Mouse (Mus musculus) neural tube, embryonic 15.5 days (tissue): ENCODE data around the gene Nbeal2. TPM values are rescaled to one million over a fixed set of nuclear protein-coding genes. Genes with fewer than 3 reads are reported as not detected.

Experiments
- ATAC-seq: fragments of 200-750 bp; cut with Nextera tagmentation; 2 replicates; pipeline ENCODE4 v1.8.0; 2017; ENCODE audit warnings: mild to moderate bottlenecking, moderate TSS enrichment, moderate library complexity; ENCODE audit not compliant: low FRiP score
- H3K27ac ChIP-seq: fragments of 300-500 bp; sonication (generic); replicated peaks from 2 replicates; pipeline ENCODE4 v1.5.1; 2015; ENCODE audit warnings: mild to moderate bottlenecking, inconsistent platforms
- H3K27me3 ChIP-seq: fragments of 300-500 bp; sonication (generic); replicated peaks from 2 replicates; pipeline ENCODE4 v1.6.1; 2015; ENCODE audit warnings: inconsistent platforms
- H3K36me3 ChIP-seq: fragments of 300-500 bp; sonication (generic); 2 replicates; pipeline ENCODE4 v1.6.1; 2015; ENCODE audit warnings: inconsistent platforms
- H3K4me1 ChIP-seq: fragments of 300-500 bp; sonication (generic); 2 replicates; pipeline ENCODE4 v1.6.1; 2015; ENCODE audit warnings: inconsistent platforms
- H3K4me2 ChIP-seq: fragments of 300-500 bp; sonication (generic); 2 replicates; pipeline ENCODE4 v1.6.1; 2015; ENCODE audit warnings: inconsistent platforms, mild to moderate bottlenecking, moderate library complexity
- H3K4me3 ChIP-seq: fragments of 300-500 bp; sonication (generic); replicated peaks from 2 replicates; pipeline ENCODE4 v1.5.1; 2015; ENCODE audit warnings: mild to moderate bottlenecking, inconsistent platforms
- H3K9ac ChIP-seq: fragments of 300-500 bp; sonication (generic); replicated peaks from 2 replicates; pipeline ENCODE4 v1.6.1; 2015; ENCODE audit warnings: mild to moderate bottlenecking, inconsistent platforms
- H3K9me3 ChIP-seq: fragments of 300-500 bp; sonication (generic); replicated peaks from 2 replicates; pipeline ENCODE4 v1.6.1; 2016; ENCODE audit warnings: inconsistent platforms
- WGBS: fragments of 180-500 bp; shearing (Covaris S2); methylation state at CpG from one replicate; pipeline ENCODE4 v1.1.7; 2015; ENCODE audit warnings: mixed read lengths; 5-methylcytosine and 5-hydroxymethylcytosine counted together
- polyA plus RNA-seq: library from polyadenylated mRNA; unstranded; fragments of >200 nt; fragmentation: Nextera tagmentation; extraction: Ambion mirVana; gene quantifications from 2 replicates; pipeline ENCODE4 v1.2.1, GENCODE M21; 2015

Gene Nbeal2
- 3.1 and 5.9 TPM in 2 replicates for polyA plus RNA-seq

DNA sequence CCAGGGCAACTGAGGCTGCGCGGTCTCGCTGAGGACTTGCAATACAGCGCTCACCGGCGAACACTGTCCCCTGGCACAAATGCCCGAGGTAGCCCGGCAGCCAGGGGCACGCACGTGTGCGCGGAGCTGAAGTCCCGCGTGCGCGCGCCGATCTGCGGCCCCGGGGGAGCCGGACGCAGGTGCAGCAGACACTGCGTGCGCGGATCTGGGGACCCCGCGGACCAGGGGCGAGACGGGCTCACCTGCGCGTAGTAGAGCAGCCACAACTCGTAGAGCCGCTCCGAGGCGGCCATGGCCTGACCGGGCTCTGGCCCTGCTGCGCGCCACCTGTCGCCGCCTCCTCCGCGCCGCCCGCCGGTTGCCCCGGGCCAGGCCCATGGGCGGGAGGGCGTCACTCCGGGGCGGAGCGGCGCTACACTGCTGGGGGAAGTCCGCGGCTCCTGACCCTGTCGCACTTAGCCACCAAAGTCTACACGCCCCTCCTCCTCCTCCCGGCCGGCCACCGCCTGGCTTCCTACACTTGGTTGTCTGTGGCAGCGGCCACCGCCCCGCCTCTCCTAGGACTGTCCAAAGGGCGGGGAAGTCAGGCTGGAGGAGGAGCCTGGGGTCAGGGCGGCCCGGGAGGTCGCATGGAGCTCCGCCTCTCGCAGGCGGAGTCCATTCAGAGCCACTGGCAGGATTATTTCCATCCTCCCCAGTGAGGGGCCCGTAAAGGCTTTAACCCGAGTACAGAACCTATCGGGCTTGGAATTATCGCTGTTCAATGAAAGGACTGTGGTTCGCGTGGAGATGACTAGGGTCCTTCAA, at the start of gene Nbeal2:
Nbeal2 (minus strand) TSS at position 507 of the 807 bp plus-strand sequence.
- ATAC-seq, result peak; percentile 54
- peak within 1 kb of the TSS; percentile 98 for H3K4me2 ChIP-seq
- H3K36me3 ChIP-seq, result no peaks in the 10 kb centered on the region
- H3K9ac ChIP-seq, result peak within 1 kb of the TSS; percentile 64
- peak within 1 kb of the TSS; percentile 74 for H3K4me3 ChIP-seq
- under 1% methylated on average over 75 of the region's 75 CpGs for WGBS
- H3K4me1 ChIP-seq, result peaks cover 68% of the 10 kb centered on the region
- no peaks in the 10 kb centered on the region for H3K9me3 ChIP-seq
- H3K27me3 ChIP-seq, result peaks cover 24% of the 10 kb centered on the region
- peak within 1 kb of the TSS; percentile 51 for H3K27ac ChIP-seq

DNA sequence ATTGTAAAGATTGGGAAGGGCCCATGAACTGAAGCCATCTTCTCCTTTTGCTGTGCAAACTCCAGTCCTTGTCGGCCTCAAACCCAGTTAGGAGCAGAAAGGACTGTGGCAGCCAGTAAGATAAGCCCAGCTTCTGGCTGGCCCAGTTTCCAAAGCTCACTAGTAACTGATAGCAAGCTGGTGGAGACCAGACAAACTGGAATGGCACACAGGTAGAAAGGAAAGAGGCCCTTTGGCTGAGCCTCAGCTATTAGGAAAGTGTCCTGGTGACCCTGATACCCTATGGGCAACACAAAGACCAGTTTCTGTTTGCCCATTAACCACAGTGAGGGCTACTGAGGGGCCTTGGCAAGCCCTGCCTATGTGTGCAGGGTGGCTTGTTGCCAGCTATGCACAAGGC, 48.9 kb upstream of the Nbeal2 start:
- H3K27me3 ChIP-seq, result no peaks in the 10 kb centered on the region
- 0 out of 2 replicates have a peak, but pooled peaks cover 5% of the 10 kb centered on the region for H3K4me1 ChIP-seq
- H3K9me3 ChIP-seq, result no peaks in the 10 kb centered on the region
- ATAC-seq, result no peak
- H3K27ac ChIP-seq, result no peak overlapping the region
- H3K4me3 ChIP-seq, result no peak overlapping the region
- WGBS, result 86% methylated on average over 1 of the region's 1 CpGs
- H3K9ac ChIP-seq, result no peak overlapping the region
- H3K4me2 ChIP-seq, result no peak overlapping the region
- peaks cover 8% of the 10 kb centered on the region; the same call in 1 of the 2 replicates for H3K36me3 ChIP-seq

DNA sequence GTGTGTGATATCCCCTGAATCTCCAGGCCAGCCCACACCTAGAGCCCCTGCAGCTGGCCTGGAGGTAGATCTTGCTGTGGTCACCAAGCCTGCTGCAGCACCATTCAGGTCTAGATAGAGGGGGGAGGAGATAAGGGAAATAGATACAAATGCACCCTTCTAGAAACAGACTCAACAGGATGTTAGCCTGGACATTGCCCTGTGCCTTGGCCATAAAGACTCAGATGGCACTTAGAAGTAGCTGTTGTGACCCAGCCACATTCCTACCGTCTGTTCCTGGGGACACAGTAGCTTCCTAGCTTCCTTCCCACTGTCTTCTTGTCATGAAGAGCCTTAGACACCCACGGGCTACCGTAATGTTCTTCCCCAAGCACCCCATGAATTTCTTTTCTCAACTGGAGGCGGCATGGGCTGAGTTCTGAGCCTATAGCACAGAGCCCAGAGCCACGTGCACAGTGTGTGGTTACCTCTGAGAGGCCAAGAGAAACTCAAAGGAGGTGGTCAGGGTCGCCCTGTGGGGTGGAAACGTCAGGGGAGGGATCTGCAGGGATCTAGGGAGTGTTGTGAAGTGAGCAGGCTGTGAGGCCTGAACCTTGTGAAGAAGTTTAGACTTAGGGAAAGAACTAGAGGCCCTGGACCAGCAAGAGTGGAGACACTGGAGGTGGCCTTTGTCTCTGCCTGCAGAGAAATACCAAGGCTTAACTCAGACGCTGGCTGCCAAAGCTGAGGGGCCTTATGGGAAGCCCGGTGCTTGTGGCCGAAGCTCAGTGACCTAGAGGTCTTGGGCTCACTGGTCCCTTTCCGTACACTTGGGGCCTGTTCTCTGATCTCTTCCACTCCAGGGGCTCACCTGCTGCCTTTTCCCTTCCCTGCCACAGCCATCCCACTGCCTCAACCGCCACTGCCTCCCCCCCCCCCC, 47.4 kb upstream of the Nbeal2 start:
- WGBS, result 84% methylated on average over 11 of the region's 12 CpGs
- H3K27me3 ChIP-seq, result no peaks in the 10 kb centered on the region

DNA sequence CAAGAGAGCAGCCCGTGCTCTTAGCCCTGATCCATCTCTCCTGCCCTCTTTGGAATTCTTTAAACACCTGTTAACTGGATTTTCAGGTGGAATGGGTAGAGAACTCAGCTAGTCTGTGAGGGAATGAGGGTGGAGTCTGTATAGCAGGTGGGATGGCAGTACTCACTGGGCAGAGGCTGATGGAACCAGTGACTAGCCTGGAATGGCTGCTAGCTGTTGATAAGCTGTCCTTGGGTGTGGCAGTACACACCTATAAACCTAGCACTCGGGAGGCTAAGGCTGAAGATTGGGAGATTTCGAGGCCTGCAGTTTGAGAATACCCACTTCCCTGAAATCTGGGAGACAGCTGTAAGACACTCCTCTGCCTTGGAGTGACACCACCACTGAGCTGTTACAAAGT, 45.6 kb upstream of the Nbeal2 start:
- Histone ChIP-seq H3K4me1 (0 out of 2 replicates have a peak, but pooled peaks cover 5% of the 10 kb centered on the region), H3K4me3 (no peak overlapping the region), H3K36me3 (peaks cover 12% of the 10 kb centered on the region; the same call in 1 of the 2 replicates), H3K4me2 (no peak overlapping the region), H3K27me3 (no peaks in the 10 kb centered on the region), H3K9me3 (no peaks in the 10 kb centered on the region), H3K9ac (no peak overlapping the region), H3K27ac (no peak overlapping the region)
- WGBS, result 86% methylated on average over 3 of the region's 3 CpGs
- no peak for ATAC-seq

More for the DNA sequence above, 47.4 kb upstream of the Nbeal2 start:
- ATAC-seq, result no peak
- H3K4me1 ChIP-seq, result 0 out of 2 replicates have a peak, but pooled peaks cover 5% of the 10 kb centered on the region
- no peaks in the 10 kb centered on the region for H3K9me3 ChIP-seq
- no peak overlapping the region for H3K27ac ChIP-seq
- H3K36me3 ChIP-seq, result peaks cover 10% of the 10 kb centered on the region; the same call in 1 of the 2 replicates
- H3K9ac ChIP-seq, result no peak overlapping the region
- H3K4me2 ChIP-seq, result no peak overlapping the region
- no peak overlapping the region for H3K4me3 ChIP-seq

DNA sequence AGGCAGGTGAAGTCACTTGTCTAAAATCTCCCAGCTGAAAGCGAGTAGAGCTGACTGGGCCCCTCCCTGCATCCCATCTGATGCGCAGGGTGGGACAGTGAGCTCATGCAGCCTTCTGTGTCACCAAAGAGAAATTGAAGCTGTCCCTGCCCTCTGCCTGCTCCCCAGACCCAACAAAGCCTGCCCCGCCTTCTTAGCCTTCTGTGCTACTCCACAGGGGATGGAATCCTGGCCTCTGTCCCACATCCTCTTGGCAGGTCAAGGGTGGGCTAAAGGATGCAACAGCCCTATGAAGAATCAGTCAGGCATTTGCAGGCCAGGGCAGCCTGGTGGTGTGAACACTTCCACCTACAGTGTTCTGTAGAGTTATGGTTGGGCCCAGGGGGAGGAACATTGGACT, 43.5 kb upstream of the Nbeal2 start:
- ATAC-seq, result no peak
- H3K36me3 ChIP-seq, result peaks cover 13% of the 10 kb centered on the region; the same call in 1 of the 2 replicates
- no peak overlapping the region for H3K4me3 ChIP-seq
- H3K4me2 ChIP-seq, result no peak overlapping the region
- H3K27ac ChIP-seq, result no peak overlapping the region
- H3K27me3 ChIP-seq, result no peaks in the 10 kb centered on the region
- H3K9ac ChIP-seq, result no peak overlapping the region
- WGBS, result 82% methylated on average over 3 of the region's 3 CpGs
- H3K9me3 ChIP-seq, result no peaks in the 10 kb centered on the region
- H3K4me1 ChIP-seq, result no peaks in the 10 kb centered on the region

DNA sequence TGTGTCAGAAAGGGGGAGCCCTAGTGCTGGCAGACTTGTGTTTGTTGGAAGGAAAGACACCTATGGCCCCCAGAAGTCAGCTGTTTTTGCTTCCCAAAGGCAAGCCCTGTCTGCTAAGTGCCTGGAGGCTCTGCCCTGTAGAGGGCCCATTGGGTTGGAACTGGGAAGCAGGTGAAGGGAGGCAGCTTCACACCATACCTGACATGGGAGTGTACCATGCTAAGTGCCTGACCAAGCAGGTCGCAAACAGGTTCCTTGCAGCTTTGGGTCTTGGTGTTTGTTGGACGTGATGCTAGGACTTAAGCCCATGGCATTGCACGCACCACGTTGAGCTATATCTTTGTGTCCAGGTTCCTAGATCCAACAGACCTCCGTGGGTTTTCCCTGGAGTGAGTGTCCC, 42.5 kb upstream of the Nbeal2 start:
- H3K4me3 ChIP-seq, result no peak overlapping the region
- peaks cover 13% of the 10 kb centered on the region; the same call in 1 of the 2 replicates for H3K36me3 ChIP-seq
- no peak overlapping the region for H3K27ac ChIP-seq
- no peaks in the 10 kb centered on the region for H3K27me3 ChIP-seq
- no peak overlapping the region for H3K9ac ChIP-seq
- H3K9me3 ChIP-seq, result no peaks in the 10 kb centered on the region
- H3K4me1 ChIP-seq, result no peaks in the 10 kb centered on the region
- no peak overlapping the region for H3K4me2 ChIP-seq
- no peak for ATAC-seq
- 94% methylated on average over 5 of the region's 5 CpGs for WGBS

DNA sequence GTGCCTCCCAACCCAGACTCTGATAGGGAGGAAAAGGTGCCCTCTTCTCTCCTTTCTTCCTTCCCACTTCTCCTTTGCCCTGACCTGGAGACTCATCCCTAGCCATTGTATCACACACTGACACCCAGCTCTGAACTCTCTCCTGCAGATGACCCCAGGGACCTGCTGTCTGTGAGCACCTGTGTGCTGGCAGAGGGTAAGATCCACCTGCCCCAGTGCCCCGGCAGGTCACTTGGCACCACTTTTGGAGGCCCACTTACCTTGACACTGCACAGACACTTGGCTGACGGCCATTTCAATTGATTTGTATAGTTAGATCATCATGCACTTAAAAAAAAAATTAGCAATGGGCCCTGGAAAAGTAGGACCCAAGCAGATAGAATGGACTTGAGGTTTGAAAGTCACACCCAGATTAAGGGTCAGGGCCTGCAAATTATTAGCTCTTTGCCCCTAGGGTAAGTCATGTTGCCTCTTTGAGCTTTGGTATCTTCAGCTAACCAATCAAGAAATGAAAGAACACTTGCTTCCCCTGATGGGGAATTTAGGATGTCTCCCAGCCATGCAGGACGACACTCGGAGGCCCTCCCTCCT, 41.3 kb upstream of the Nbeal2 start:
- Histone ChIP-seq H3K36me3 (peaks cover 8% of the 10 kb centered on the region; the same call in 1 of the 2 replicates), H3K4me1 (no peaks in the 10 kb centered on the region), H3K4me2 (no peak overlapping the region), H3K4me3 (no peak overlapping the region), H3K27ac (no peak overlapping the region), H3K9me3 (no peaks in the 10 kb centered on the region), H3K9ac (no peak overlapping the region), H3K27me3 (no peaks in the 10 kb centered on the region)
- 93% methylated on average over 4 of the region's 4 CpGs for WGBS
- ATAC-seq, result no peak

DNA sequence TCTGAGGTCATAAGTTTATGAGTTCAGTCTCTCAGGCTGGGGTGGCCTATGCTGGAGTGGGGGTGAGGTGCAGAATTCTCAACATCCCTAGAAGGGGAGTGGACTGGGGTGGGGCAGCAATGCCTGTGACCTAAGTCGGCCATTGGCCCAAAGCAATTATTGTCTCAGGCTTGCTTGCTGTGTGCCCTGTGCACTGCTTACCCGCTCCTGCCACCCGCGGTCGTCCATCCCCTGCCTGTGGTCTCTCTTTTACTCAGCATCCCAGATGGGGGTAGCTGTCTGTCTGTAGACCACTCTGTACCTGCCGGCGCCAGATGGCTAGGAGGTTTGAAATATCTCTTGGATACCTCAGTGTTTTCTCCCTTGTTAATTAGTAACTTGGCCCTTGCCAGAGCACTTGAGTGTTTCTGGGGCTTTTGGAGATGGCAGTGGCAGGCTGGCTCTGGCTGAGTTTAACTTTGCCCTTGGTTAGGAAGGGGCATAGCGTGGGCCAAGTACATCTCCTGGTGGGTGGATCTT, 35.4 kb upstream of the Nbeal2 start:
- no peak overlapping the region for H3K4me2 ChIP-seq
- H3K36me3 ChIP-seq, result peaks cover 4% of the 10 kb centered on the region; the same call in 1 of the 2 replicates
- H3K27me3 ChIP-seq, result no peaks in the 10 kb centered on the region
- WGBS, result 85% methylated on average over 8 of the region's 8 CpGs
- H3K27ac ChIP-seq, result no peak overlapping the region
- ATAC-seq, result no peak
- H3K9ac ChIP-seq, result no peak overlapping the region
- H3K4me3 ChIP-seq, result no peak overlapping the region
- no peaks in the 10 kb centered on the region for H3K9me3 ChIP-seq
- H3K4me1 ChIP-seq, result peaks cover 13% of the 10 kb centered on the region

DNA sequence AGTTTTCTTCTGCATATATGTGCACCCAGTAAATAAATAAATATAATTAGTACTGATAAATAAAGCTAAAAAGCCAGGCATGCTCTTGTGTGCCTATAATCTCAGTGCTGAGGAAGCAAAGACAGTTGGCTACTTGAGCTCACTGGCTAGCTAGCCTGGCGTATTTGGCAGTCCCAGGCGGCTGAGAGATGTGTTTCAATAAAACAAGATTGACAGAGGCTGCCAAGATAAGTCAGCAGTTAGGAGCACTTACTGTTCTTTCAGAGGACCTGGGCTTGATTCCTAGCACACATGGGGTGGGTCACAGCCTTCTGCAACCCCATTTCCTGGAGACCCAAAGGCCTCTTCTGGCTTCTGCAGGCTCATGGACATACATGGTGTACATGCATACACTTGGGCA, 33.9 kb upstream of the Nbeal2 start:
- no peak overlapping the region for H3K27ac ChIP-seq
- peaks cover under 1% of the 10 kb centered on the region; the same call in 1 of the 2 replicates for H3K36me3 ChIP-seq
- 87% methylated on average over 2 of the region's 2 CpGs for WGBS
- H3K4me1 ChIP-seq, result peaks cover 27% of the 10 kb centered on the region
- no peak overlapping the region for H3K4me2 ChIP-seq
- H3K9me3 ChIP-seq, result no peaks in the 10 kb centered on the region
- ATAC-seq, result no peak
- H3K27me3 ChIP-seq, result no peaks in the 10 kb centered on the region
- H3K9ac ChIP-seq, result no peak overlapping the region
- no peak overlapping the region for H3K4me3 ChIP-seq

DNA sequence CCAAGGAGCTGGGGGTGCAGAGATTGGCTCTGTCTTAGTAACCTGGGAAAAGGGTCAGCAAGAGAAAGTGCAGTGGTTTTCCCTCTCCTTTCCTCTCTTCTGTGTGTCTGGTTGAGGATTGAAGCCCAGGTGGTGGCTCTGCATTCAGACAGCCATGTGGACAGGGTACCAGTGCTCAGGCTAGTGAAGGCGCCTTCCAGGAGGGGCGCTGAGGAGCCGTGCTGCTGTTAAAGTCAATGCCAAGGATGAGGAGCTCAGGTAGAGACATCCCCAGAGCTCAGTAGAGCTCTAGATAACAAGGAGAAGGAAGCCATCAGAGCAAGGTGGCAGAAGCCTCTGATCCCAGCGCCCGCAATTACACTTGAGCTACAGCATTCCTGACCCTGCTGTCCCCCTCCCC, 33.1 kb upstream of the Nbeal2 start:
- H3K36me3 ChIP-seq, result no peaks in the 10 kb centered on the region
- no peak for ATAC-seq
- H3K9me3 ChIP-seq, result no peaks in the 10 kb centered on the region
- H3K4me3 ChIP-seq, result no peak overlapping the region
- WGBS, result 70% methylated on average over 5 of the region's 5 CpGs
- H3K27ac ChIP-seq, result no peak overlapping the region
- peaks cover 31% of the 10 kb centered on the region for H3K4me1 ChIP-seq
- no peak overlapping the region for H3K4me2 ChIP-seq
- no peak overlapping the region for H3K9ac ChIP-seq
- no peaks in the 10 kb centered on the region for H3K27me3 ChIP-seq

DNA sequence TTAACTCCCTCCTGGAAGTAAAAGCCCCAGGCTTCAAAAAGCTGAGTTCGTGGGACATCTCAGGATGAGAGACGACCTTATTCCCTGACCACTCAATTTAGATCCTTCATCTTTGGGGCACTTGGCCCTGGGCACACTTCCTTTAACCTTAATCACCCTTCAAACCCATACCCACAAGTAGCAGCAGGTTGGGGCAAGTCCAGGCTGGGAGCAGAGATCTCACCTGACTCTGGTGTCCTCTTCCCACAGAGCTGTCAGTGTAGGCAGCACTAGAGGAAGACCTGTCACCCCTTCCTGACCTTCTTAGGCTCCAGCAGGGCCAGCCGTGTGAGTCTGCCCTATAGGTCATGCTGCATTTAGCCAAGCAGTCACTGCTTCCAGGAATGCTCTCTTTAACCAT, 32.5 kb upstream of the Nbeal2 start:
- H3K4me2 ChIP-seq, result no peak overlapping the region
- no peak overlapping the region for H3K27ac ChIP-seq
- ATAC-seq, result no peak
- no peaks in the 10 kb centered on the region for H3K27me3 ChIP-seq
- H3K36me3 ChIP-seq, result no peaks in the 10 kb centered on the region
- H3K4me1 ChIP-seq, result peaks cover 35% of the 10 kb centered on the region
- H3K4me3 ChIP-seq, result no peak overlapping the region
- no peak overlapping the region for H3K9ac ChIP-seq
- no peaks in the 10 kb centered on the region for H3K9me3 ChIP-seq
- WGBS, result 67% methylated on average over 3 of the region's 3 CpGs
